Mouse (Mus musculus) CH12.LX (cell line): ENCODE data around the gene Alox12e. TPM values are rescaled to one million over a fixed set of nuclear protein-coding genes. Genes with fewer than 3 reads are reported as not detected.

ENCODE experiments used
- DNase-seq: peaks from one replicate; pipeline ENCODE4 v3.0.0-alpha.2; 2013; ENCODE audit errors: extremely low read depth
- H3K27ac ChIP-seq: 2 replicates; pipeline ENCODE4 v1.5.1; 2012; ENCODE audit warnings: low read depth, mild to moderate bottlenecking, control low read depth, moderate library complexity; ENCODE audit not compliant: insufficient read depth
- H3K27me3 ChIP-seq: replicated peaks from 2 replicates; pipeline ENCODE3; 2012; ENCODE audit warnings: inconsistent platforms
- H3K36me3 ChIP-seq, 2 experiments: replicated peaks in 1 of 2; 2 replicates each; pipeline versions ENCODE3 to v1.6.1; 2012; ENCODE audit warnings: inconsistent platforms in 1 of 2, low read length in 1 of 2, mild to moderate bottlenecking in 1 of 2, mixed read lengths in 1 of 2, moderate library complexity in 1 of 2; ENCODE audit not compliant: control insufficient read depth in 1 of 2, insufficient read depth in 1 of 2
- H3K4me1 ChIP-seq, 2 experiments: 2 replicates each; pipeline ENCODE4 v1.6.1; 2012; ENCODE audit warnings: inconsistent platforms in 1 of 2, moderate library complexity in 1 of 2; ENCODE audit not compliant: insufficient read depth in 2 of 2, control insufficient read depth in 1 of 2
- H3K4me2 ChIP-seq: 2 replicates; pipeline ENCODE4 v1.6.1; 2012; ENCODE audit warnings: low read depth, mild to moderate bottlenecking, control low read depth; ENCODE audit not compliant: poor library complexity, insufficient read depth, severe bottlenecking
- H3K4me3 ChIP-seq, 3 experiments: fragments of 150-350 bp in 1 of 3; sonication (generic) in 1 of 3; replicated peaks in 1 of 3; 2 replicates each; pipeline versions ENCODE3 to v1.5.1; 2011 to 2012; ENCODE audit warnings: low read depth in 2 of 3, low read length in 2 of 3, mild to moderate bottlenecking in 2 of 3, moderate library complexity in 2 of 3, control low read depth in 1 of 3, improper control_type of control experiment in 1 of 3, inconsistent platforms in 1 of 3, mixed read lengths in 1 of 3; ENCODE audit not compliant: poor library complexity in 1 of 3
- H3K79me2 ChIP-seq: replicated peaks from 2 replicates; pipeline ENCODE4 v1.6.1; 2012; ENCODE audit warnings: mild to moderate bottlenecking, moderate library complexity; ENCODE audit not compliant: control insufficient read depth, poor library complexity, insufficient read depth, severe bottlenecking; ENCODE audit errors: extremely low read depth
- H3K9ac ChIP-seq: 2 replicates; pipeline ENCODE4 v1.6.1; 2012; ENCODE audit warnings: low read depth, mild to moderate bottlenecking, control low read depth, moderate library complexity; ENCODE audit not compliant: insufficient read depth
- H3K9me3 ChIP-seq: replicated peaks from 2 replicates; pipeline ENCODE3; 2012; ENCODE audit warnings: low read length, inconsistent platforms, mixed read lengths
- BHLHE40 ChIP-seq: IDR thresholded peaks from 2 replicates; pipeline ENCODE4 v1.6.1; 2011; ENCODE audit warnings: mild to moderate bottlenecking, low read depth, low read length, improper control_type of control experiment
- CHD1 ChIP-seq: IDR thresholded peaks from 2 replicates; pipeline ENCODE4 v1.6.1; 2012; ENCODE audit warnings: low read depth, low read length, improper control_type of control experiment, inconsistent platforms
- CHD2 ChIP-seq: IDR thresholded peaks from 2 replicates; pipeline ENCODE4 v1.6.1; 2011; ENCODE audit warnings: low read length, improper control_type of control experiment
- CTCF ChIP-seq, 2 experiments: IDR thresholded peaks in 1 of 2; conservative IDR thresholded peaks in 1 of 2; 2 replicates each; pipeline ENCODE4 v1.5.1; 2011 to 2012; ENCODE audit warnings: low read depth in 2 of 2, low read length in 2 of 2, improper control_type of control experiment in 1 of 2, inconsistent platforms in 1 of 2, mild to moderate bottlenecking in 1 of 2, moderate library complexity in 1 of 2
- ELF1 ChIP-seq: IDR thresholded peaks from 2 replicates; pipeline ENCODE4 v1.6.1; 2014; ENCODE audit warnings: low read depth, mild to moderate bottlenecking, inconsistent platforms, low read length, improper control_type of control experiment
- EP300 ChIP-seq: IDR thresholded peaks from 2 replicates; pipeline ENCODE4 v1.6.1; 2011; ENCODE audit warnings: low read length, improper control_type of control experiment
- ETS1 ChIP-seq: conservative IDR thresholded peaks from 2 replicates; pipeline ENCODE4 v1.6.1; 2012; ENCODE audit warnings: low read depth, mild to moderate bottlenecking, inconsistent platforms, low read length, improper control_type of control experiment, moderate library complexity
- GABPA ChIP-seq: IDR thresholded peaks from 2 replicates; pipeline ENCODE4 v1.6.1; 2012; ENCODE audit warnings: low read depth, low read length, improper control_type of control experiment, inconsistent platforms; ENCODE audit not compliant: insufficient replicate concordance
- IRF4 ChIP-seq: IDR thresholded peaks from 2 replicates; pipeline ENCODE4 v1.6.1; 2014; ENCODE audit warnings: low read depth, mild to moderate bottlenecking, inconsistent platforms, low read length, improper control_type of control experiment
- KAT2A ChIP-seq: IDR thresholded peaks from 2 replicates; pipeline ENCODE4 v1.6.1; 2012; ENCODE audit warnings: low read length, improper control_type of control experiment, inconsistent platforms; ENCODE audit not compliant: insufficient replicate concordance
- MAFK ChIP-seq: IDR thresholded peaks from 2 replicates; pipeline ENCODE4 v1.6.1; 2011; ENCODE audit warnings: low read length, improper control_type of control experiment; ENCODE audit not compliant: insufficient replicate concordance
- MAX ChIP-seq: IDR thresholded peaks from 2 replicates; pipeline ENCODE4 v1.6.1; 2011; ENCODE audit warnings: low read length, improper control_type of control experiment
- MAZ ChIP-seq: IDR thresholded peaks from 2 replicates; pipeline ENCODE4 v1.6.1; 2012; ENCODE audit warnings: low read depth, mild to moderate bottlenecking, inconsistent platforms, low read length, improper control_type of control experiment, moderate library complexity
- MXI1 ChIP-seq: IDR thresholded peaks from 2 replicates; pipeline ENCODE4 v1.6.1; 2011; ENCODE audit warnings: mild to moderate bottlenecking, low read depth, low read length, improper control_type of control experiment
- MYC ChIP-seq: IDR thresholded peaks from 2 replicates; pipeline ENCODE4 v1.6.1; 2011; ENCODE audit warnings: low read depth, mild to moderate bottlenecking, improper control_type of control experiment, low read length
- NELFE ChIP-seq: IDR thresholded peaks from 2 replicates; pipeline ENCODE4 v1.6.1; 2011; ENCODE audit warnings: low read depth, low read length, improper control_type of control experiment
- NRF1 ChIP-seq: IDR thresholded peaks from 2 replicates; pipeline ENCODE4 v1.6.1; 2014; ENCODE audit warnings: low read depth, mild to moderate bottlenecking, inconsistent platforms, low read length, improper control_type of control experiment, moderate library complexity
- POLR2A ChIP-seq: IDR thresholded peaks from 2 replicates; pipeline ENCODE4 v1.6.1; 2011; ENCODE audit warnings: low read depth, mild to moderate bottlenecking, improper control_type of control experiment, low read length
- RAD21 ChIP-seq: IDR thresholded peaks from 2 replicates; pipeline ENCODE4 v1.6.1; 2011; ENCODE audit warnings: low read depth, mild to moderate bottlenecking, low read length, improper control_type of control experiment, moderate library complexity
- SIN3A ChIP-seq: IDR thresholded peaks from 2 replicates; pipeline ENCODE4 v1.6.1; 2012; ENCODE audit warnings: low read length, improper control_type of control experiment, inconsistent platforms
- SMC3 ChIP-seq: IDR thresholded peaks from 2 replicates; pipeline ENCODE4 v1.6.1; 2011; ENCODE audit warnings: low read depth, low read length, improper control_type of control experiment
- UBTF ChIP-seq: IDR thresholded peaks from 2 replicates; pipeline ENCODE4 v1.6.1; 2012; ENCODE audit warnings: low read depth, mild to moderate bottlenecking, inconsistent platforms, low read length, improper control_type of control experiment, moderate library complexity
- USF1 ChIP-seq: IDR thresholded peaks from 2 replicates; pipeline ENCODE4 v1.6.1; 2014; ENCODE audit warnings: low read depth, mild to moderate bottlenecking, inconsistent platforms, low read length, improper control_type of control experiment
- USF2 ChIP-seq: conservative IDR thresholded peaks from 2 replicates; pipeline ENCODE4 v1.6.1; 2011; ENCODE audit warnings: low read depth, low read length, improper control_type of control experiment
- ZC3H11A ChIP-seq: IDR thresholded peaks from 2 replicates; pipeline ENCODE4 v1.6.1; 2012; ENCODE audit warnings: low read depth, mild to moderate bottlenecking, inconsistent platforms, low read length, improper control_type of control experiment
- ZMIZ1 ChIP-seq: IDR thresholded peaks from 2 replicates; pipeline ENCODE4 v1.6.1; 2012; ENCODE audit warnings: low read depth, mild to moderate bottlenecking, inconsistent platforms, low read length, improper control_type of control experiment
- ZNF384 ChIP-seq: IDR thresholded peaks from 2 replicates; pipeline ENCODE4 v1.6.1; 2012; ENCODE audit warnings: low read depth, low read length, improper control_type of control experiment, inconsistent platforms
- dilution Hi-C: fragments of 300-500 bp; cut with MboI; formaldehyde crosslinking; loops from 2 replicates; pipeline ENCODE4 v1.14.3; 2020; ENCODE audit warnings: low sequenced_read_pairs; ENCODE audit not compliant: extremely low pct_unique_long_range_greater_than_20kb, extremely low pct_ligation_motif_present
- in situ Hi-C: fragments of 300-500 bp; cut with MboI; formaldehyde crosslinking; loops from 3 replicates; pipeline ENCODE4 v1.14.3; 2019; ENCODE audit warnings: low sequenced_read_pairs, low pct_ligation_motif_present, low pct_unique_long_range_greater_than_20kb, mixed read lengths
- polyA plus RNA-seq: library from polyadenylated mRNA; unstranded; fragments of >175 nt; gene quantifications from 2 replicates; pipeline ENCODE4 v1.2.1, GENCODE M21; 2012; ENCODE audit warnings: low read depth; ENCODE audit not compliant: insufficient read length
- total RNA-seq, 2 experiments: library from RNA; depleted of rRNA; stranded (reverse); fragments of 300-350 nt in 1 of 2; fragments of >200 nt in 1 of 2; gene quantifications; 2 replicates each; pipeline ENCODE4 v1.2.3; 2012 to 2014

Gene Alox12e
- total and polyA plus RNA-seq, 3 experiments = 0.21 TPM; not detected in 2

- TF ChIP-seq ZNF384 = no peak
- peak; percentile 88 to 91 for TF ChIP-seq CTCF (conservative IDR thresholded peaks at IDR 0.05 in 1 of 2, IDR thresholded peaks at IDR 0.05 in 1 of 2; ENCODE audit: low read depth in 2 of 2, low read length in 2 of 2)
- peak; percentile 86 for TF ChIP-seq SMC3
- peak; percentile 52 for TF ChIP-seq RAD21
- Histone ChIP-seq H3K4me3 (no peak overlapping the region), H3K4me2 (no peak overlapping the region), H3K9ac (no peak overlapping the region), H3K79me2 (no peaks in the 10 kb centered on the region), H3K36me3 (no peaks in the 10 kb centered on the region), H3K4me1 (no peaks in the 10 kb centered on the region; a peak in 1 of 4 replicates), H3K27me3 (peaks cover 85% of the 10 kb centered on the region), H3K9me3 (no peaks in the 10 kb centered on the region), H3K27ac (no peak overlapping the region)
- dilution Hi-C loops = no loop called here
- in situ Hi-C loops = loop anchor here (10.0 kb wide), 1 partner anchor 183 kb away; the partner anchor contains the start of gene Tm4sf5
- DNase-seq = peak; percentile 66
Measured at GRCm38 (mm10) chr11:70321664-70322063, 764 bp downstream of the Alox12e start.

DNA sequence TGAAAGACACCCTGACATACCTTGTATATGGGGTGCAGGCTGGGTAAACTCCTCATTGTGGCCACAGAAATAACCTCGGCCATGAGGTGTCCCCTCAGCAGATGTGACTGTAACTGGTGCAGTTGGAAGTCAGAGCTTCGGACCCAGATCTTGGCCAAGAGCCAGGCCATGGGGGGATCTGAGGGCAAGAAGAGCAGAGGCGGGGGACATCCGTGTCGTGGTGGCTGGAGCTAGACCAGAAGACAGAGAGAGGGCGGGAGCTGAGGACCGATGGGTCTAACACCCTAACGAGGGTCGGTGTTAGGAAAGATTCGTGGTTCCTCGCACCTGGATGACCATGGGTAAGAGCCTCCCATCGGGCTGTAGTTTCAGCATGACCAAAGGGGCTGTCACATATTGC, 2.8 kb downstream of the Alox12e start:
- no peak for TF ChIP-seq KAT2A
- no peak for TF ChIP-seq GABPA
- TF ChIP-seq ELF1 = no peak
- no peak for TF ChIP-seq EP300
- TF ChIP-seq CHD1 = no peak
- DNase-seq = no peak
- Histone ChIP-seq H3K36me3 (no peaks in the 10 kb centered on the region), H3K79me2 (no peaks in the 10 kb centered on the region), H3K9ac (no peak overlapping the region), H3K4me3 (no peak overlapping the region), H3K27ac (no peak overlapping the region), H3K4me1 (no peaks in the 10 kb centered on the region; a peak in 1 of 4 replicates), H3K9me3 (no peaks in the 10 kb centered on the region), H3K4me2 (no peak overlapping the region), H3K27me3 (peaks cover 90% of the 10 kb centered on the region)
- in situ Hi-C loops (loop anchor here (5.0 to 10.0 kb wide), 2 partner anchors 72 to 185 kb away; partner anchors contain the start of gene Tm4sf5), dilution Hi-C loops (no loop called here)

- Histone ChIP-seq H3K9me3 (no peaks in the 10 kb centered on the region), H3K27ac (no peak overlapping the region), H3K4me1 (no peaks in the 10 kb centered on the region), H3K4me2 (no peak overlapping the region), H3K9ac (no peak overlapping the region), H3K36me3 (no peaks in the 10 kb centered on the region), H3K4me3 (no peak overlapping the region), H3K27me3 (peaks cover 77% of the 10 kb centered on the region), H3K79me2 (no peaks in the 10 kb centered on the region)
- DNase-seq = peak; percentile 53
- dilution Hi-C loops = no loop called here
- in situ Hi-C loops = no loop called here
- TF ChIP-seq KAT2A (no peak), NELFE (no peak), USF1 (no peak), POLR2A (no peak), ZC3H11A (no peak), SIN3A (no peak), ZNF384 (no peak), CHD2 (no peak), MAZ (no peak), MAX (peak; percentile 64; the same call in 1 of the 2 replicates), NRF1 (no peak), ELF1 (no peak), ETS1 (no peak), SMC3 (peak; percentile 58), USF2 (no peak), CHD1 (no peak), MYC (peak; percentile 97), BHLHE40 (no peak), MAFK (no peak), UBTF (no peak), RAD21 (peak; percentile 65), IRF4 (no peak), ZMIZ1 (no peak), MXI1 (no peak)
Measured at GRCm38 (mm10) chr11:70313833-70314232, 8.6 kb downstream of the Alox12e start.
